Mouse (Mus musculus) urinary bladder, postnatal 4 days (tissue): ENCODE results near the gene Mmp20.

Experiments used
- DNase-seq, 2 experiments: peaks; one replicate each; pipeline ENCODE4 v3.0.0; 2021 to 2022; ENCODE audit warnings: low spot score in 2 of 2

Gene Mmp20

GRCm38 (mm10) chr9:7627931-7628330, at the start of gene Mmp20:
Gene Mmp20 (plus strand): TSS chr9:7628231.
- DNase-seq = no peak

- DNase-seq = no peak
Observed at GRCm38 (mm10) chr9:7590063-7590462, 38.0 kb upstream of the Mmp20 start.

- DNase-seq = no peak
Observed at GRCm38 (mm10) chr9:7593272-7593812, 34.7 kb upstream of the Mmp20 start.

GRCm38 (mm10) chr9:7594816-7595540, 33.1 kb upstream of the Mmp20 start:
- peak; percentile 71 to 82 for DNase-seq

- DNase-seq = peak; percentile 54 to 68
Observed at GRCm38 (mm10) chr9:7602982-7603742, 24.9 kb upstream of the Mmp20 start.

GRCm38 (mm10) chr9:7604005-7604404, 24.0 kb upstream of the Mmp20 start:
- no peak for DNase-seq

- no peak for DNase-seq
Observed at GRCm38 (mm10) chr9:7605638-7606037, 22.4 kb upstream of the Mmp20 start.

- DNase-seq = no peak
Observed at GRCm38 (mm10) chr9:7622582-7622981, 5.4 kb upstream of the Mmp20 start.

GRCm38 (mm10) chr9:7633936-7634335, 5.9 kb downstream of the Mmp20 start:
- DNase-seq = no peak

GRCm38 (mm10) chr9:7647901-7648300, 19.9 kb downstream of the Mmp20 start:
- DNase-seq = no peak

- DNase-seq = no peak
Observed at GRCm38 (mm10) chr9:7650397-7651180, 22.6 kb downstream of the Mmp20 start.

GRCm38 (mm10) chr9:7652351-7653085, 24.5 kb downstream of the Mmp20 start:
- no peak for DNase-seq

GRCm38 (mm10) chr9:7657946-7658345, 29.9 kb downstream of the Mmp20 start:
- no peak for DNase-seq

GRCm38 (mm10) chr9:7659469-7660020, 31.5 kb downstream of the Mmp20 start:
- DNase-seq = no peak

GRCm38 (mm10) chr9:7661371-7661770, 33.3 kb downstream of the Mmp20 start:
- DNase-seq = no peak

- DNase-seq = no peak
Observed at GRCm38 (mm10) chr9:7669674-7670073, 41.6 kb downstream of the Mmp20 start.

GRCm38 (mm10) chr9:7672985-7673384, 45.0 kb downstream of the Mmp20 start:
- no peak for DNase-seq

GRCm38 (mm10) chr9:7678154-7678837, 50.3 kb downstream of the Mmp20 start:
- no peak for DNase-seq

GRCm38 (mm10) chr9:7682081-7682618, 54.1 kb downstream of the Mmp20 start:
- no peak for DNase-seq

GRCm38 (mm10) chr9:7686024-7686423, 58.0 kb downstream of the Mmp20 start:
- no peak for DNase-seq
